Mouse (Mus musculus) liver, embryonic 14.5 days (tissue): ENCODE measurements around the gene Stag1.

Experiments
- CTCF ChIP-seq: IDR thresholded peaks from 2 replicates; pipeline ENCODE4 v1.5.1; 2016; ENCODE audit warnings: antibody characterized with exemption, low read depth, control low read depth
- EP300 ChIP-seq: IDR thresholded peaks from 2 replicates; pipeline ENCODE4 v1.6.1; 2016; ENCODE audit warnings: antibody characterized with exemption, low read depth

DNA sequence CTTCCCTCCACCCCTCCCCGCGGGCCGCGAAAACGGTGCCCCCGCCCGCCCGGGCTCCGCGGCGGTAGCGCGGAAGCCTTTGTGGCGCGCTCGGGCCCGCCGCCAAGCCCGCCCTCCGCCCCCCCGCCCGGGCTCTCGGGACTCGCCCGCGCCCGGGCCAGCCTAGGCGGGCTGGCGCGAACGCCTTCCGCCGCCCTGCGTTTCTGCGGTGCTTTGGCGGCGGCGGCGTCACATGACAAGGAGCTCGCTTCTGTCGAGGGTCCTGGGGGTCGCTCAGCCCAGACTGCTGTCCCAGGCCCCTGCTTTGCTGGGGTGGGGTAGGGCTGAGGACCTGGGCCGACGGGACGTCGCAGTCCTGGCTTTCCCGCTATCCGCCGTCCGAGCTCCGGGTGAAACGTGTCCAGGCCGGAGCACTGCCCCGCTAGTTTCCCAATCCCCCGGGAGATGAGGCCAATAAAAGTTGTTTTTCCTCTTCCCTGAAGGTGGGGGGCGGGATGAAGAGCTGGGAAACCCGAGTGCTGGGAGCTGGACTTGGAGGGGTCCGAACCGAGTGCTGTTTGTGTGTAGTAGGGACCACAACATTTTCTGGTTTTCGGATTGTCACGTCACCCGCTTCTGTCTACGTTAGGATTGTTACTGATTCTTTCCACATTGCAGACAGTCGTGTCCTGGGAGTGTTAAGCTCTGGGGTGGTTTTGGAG, 46.6 kb downstream of the Stag1 start:
- TF ChIP-seq CTCF (no peak), EP300 (no peak)
